Mouse (Mus musculus): Measurements from ENCODE around the gene Top3a.

- TF ChIP-seq CTCF (IDR thresholded peaks at IDR 0.05; ENCODE audit: extremely low read depth, insufficient read depth, insufficient read length, insufficient replicate concordance) (no peak), POLR2A (IDR thresholded peaks at IDR 0.05; ENCODE audit: low read depth, low read length) (no peak)
Observed at GRCm38 (mm10) chr11:60784179-60784922, 7.2 kb upstream of the Top3a start.
